Mouse (Mus musculus) erythroblast, embryonic 14.5 days (primary cell): ENCODE measurements around the gene H2-Eb2.

Source experiments
- GATA1 ChIP-seq: IDR thresholded peaks from 2 replicates; pipeline ENCODE4 v1.6.1; 2012; ENCODE audit warnings: low read length, inconsistent platforms, mixed read lengths
- TAL1 ChIP-seq: IDR thresholded peaks from 3 replicates; pipeline ENCODE4 v1.6.1; 2012; ENCODE audit warnings: low read length, inconsistent platforms, mixed read lengths

- TF ChIP-seq GATA1: no peak
- no peak for TF ChIP-seq TAL1
Observed at GRCm38 (mm10) chr17:34346041-34346440, 20.6 kb downstream of the H2-Eb2 start.
